Mouse (Mus musculus) left cerebral cortex, postnatal 4 days (tissue): ENCODE measurements around the gene Slc34a3. TPM values are rescaled to one million over a fixed set of nuclear protein-coding genes. Genes with fewer than 3 reads are reported as not detected.

Experiments used
- total RNA-seq, 2 experiments: library from RNA; stranded (reverse); gene quantifications; 2 replicates each; pipeline ENCODE4 v1.2.3; 2021

The Slc34a3 gene
- total RNA-seq, 2 experiments from 2014 or later, result not detected

Other genes with a start within 250 kb of the Slc34a3 start
- 100 to 1,000 TPM; 342 to 359 TPM for gene Nsmf, start 180.0 kb downstream of the Slc34a3 start, total RNA-seq
- gene Entpd8, start 154.1 kb downstream of the Slc34a3 start, total RNA-seq, result not detected
- gene Noxa1, start 139.2 kb downstream of the Slc34a3 start, total RNA-seq, result not detected
- gene Nrarp, start 53.6 kb downstream of the Slc34a3 start, total RNA-seq, result 10 to 100 TPM; 32.5 to 35.0 TPM
- gene Tor4a, start 37.5 kb downstream of the Slc34a3 start, total RNA-seq, result 1 to 10 TPM; 1.4 to 1.8 TPM
- gene Nelfb, start 22.9 kb downstream of the Slc34a3 start, total RNA-seq, result 10 to 100 TPM; 62.6 to 65.1 TPM
- gene Stpg3, start 19.7 kb downstream of the Slc34a3 start, total RNA-seq, result not detected
- not detected for gene Fam166a, start 15.6 kb downstream of the Slc34a3 start, total RNA-seq
- 100 to 1,000 TPM; 324 to 351 TPM for gene Tubb4b, start 9.7 kb downstream of the Slc34a3 start, total RNA-seq
- not detected for gene Rnf224, start 2.4 kb upstream of the Slc34a3 start, total RNA-seq
- 100 to 1,000 TPM; 169 to 189 TPM for gene Rnf208, start 7.9 kb upstream of the Slc34a3 start, total RNA-seq
- gene Cysrt1, start 8.1 kb upstream of the Slc34a3 start, total RNA-seq, result not detected
- gene AL732309.1, start 12.5 kb upstream of the Slc34a3 start, total RNA-seq, result 1 to 10 TPM; 2.4 to 7.7 TPM
- gene Tmem203, start 21.1 kb upstream of the Slc34a3 start, total RNA-seq, result 10 to 100 TPM; 26.4 to 26.8 TPM
- gene Tprn, start 28.3 kb upstream of the Slc34a3 start, total RNA-seq, result 10 to 100 TPM; 15.4 to 16.2 TPM
- gene Ssna1, start 38.1 kb upstream of the Slc34a3 start, total RNA-seq, result 10 to 100 TPM; 72.3 to 75.7 TPM
- gene Anapc2, start 38.1 kb upstream of the Slc34a3 start, total RNA-seq, result 100 to 1,000 TPM; 108 to 121 TPM
- not detected for gene Tmem210, start 53.8 kb upstream of the Slc34a3 start, total RNA-seq
- not detected for gene Lrrc26, start 55.6 kb upstream of the Slc34a3 start, total RNA-seq
- gene Grin1, start 84.8 kb upstream of the Slc34a3 start, total RNA-seq, result 100 to 1,000 TPM; 163 to 186 TPM
- gene Man1b1, start 98.0 kb upstream of the Slc34a3 start, total RNA-seq, result 10 to 100 TPM; 51.0 to 61.3 TPM
- 10 to 100 TPM; 23.0 to 27.3 TPM for gene Dpp7, start 122.0 kb upstream of the Slc34a3 start, total RNA-seq
- 1 to 10 TPM; 6.5 to 7.3 TPM for gene Uap1l1, start 131.3 kb upstream of the Slc34a3 start, total RNA-seq
- gene Sapcd2, start 138.0 kb upstream of the Slc34a3 start, total RNA-seq, result 10 to 100 TPM; 11.7 to 11.8 TPM
- 1 to 10 TPM; 6.8 to 7.2 TPM for gene Entpd2, start 161.5 kb upstream of the Slc34a3 start, total RNA-seq
- gene Npdc1, start 165.0 kb upstream of the Slc34a3 start, total RNA-seq, result 100 to 1,000 TPM; 478 to 490 TPM
- under 1 TPM in 1 of 2 experiments, not detected in 1; 0.16 TPM for gene Fut7, start 188.9 kb upstream of the Slc34a3 start, total RNA-seq
- 10 to 100 TPM; 78.4 to 99.2 TPM for gene Abca2, start 194.3 kb upstream of the Slc34a3 start, total RNA-seq
- gene Clic3, start 222.5 kb upstream of the Slc34a3 start, total RNA-seq, result under 1 TPM in 1 of 2 experiments, not detected in 1; 0.52 TPM
- 10 to 100 TPM; 83.1 to 92.4 TPM for gene Paxx, start 226.7 kb upstream of the Slc34a3 start, total RNA-seq
- gene Ptgds, start 235.7 kb upstream of the Slc34a3 start, total RNA-seq, result 100 to 1,000 TPM; 665 to 881 TPM